Mouse (Mus musculus): ENCODE data around the gene Moap1. TPM values are rescaled to one million over a fixed set of nuclear protein-coding genes. Genes with fewer than 3 reads are reported as not detected.

The Moap1 gene
- total RNA-seq, 2 experiments from 2014 or later = 28.9 to 30.6 TPM

DNA sequence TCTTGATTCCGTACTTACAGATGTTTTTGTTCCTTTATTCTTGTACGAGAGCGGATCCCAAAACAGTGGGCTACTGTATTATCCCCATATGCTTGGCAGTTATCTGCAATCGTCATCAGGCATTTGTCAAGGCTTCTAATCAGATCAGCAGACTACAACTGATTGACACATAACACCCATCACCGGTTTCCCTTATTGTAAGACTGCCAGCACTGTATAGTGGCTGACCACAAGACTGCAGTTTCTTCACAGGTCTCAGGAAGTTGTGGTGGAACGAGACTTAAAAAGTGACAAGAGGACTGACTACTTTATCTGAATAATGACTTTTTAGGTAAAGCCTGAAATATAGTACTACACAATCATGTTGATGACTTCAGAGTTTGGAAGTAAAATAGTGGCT, 1.4 kb upstream of the Moap1 start:
- DNase-seq (ENCODE audit: low spot score in 2 of 2) = no peak

GRCm38 (mm10) chr12:102743036-102743588, 349 bp downstream of the Moap1 start:
- DNase-seq (ENCODE audit: low spot score in 2 of 2) = no peak
- intact Hi-C loops (cut with DNase I) = no loop called here

More for the DNA sequence above, 1.4 kb upstream of the Moap1 start:
- intact Hi-C loops (cut with DNase I) = no loop called here

- DNase-seq (ENCODE audit: low spot score in 2 of 2) = no peak
- intact Hi-C loops (cut with DNase I) = no loop called here
Measured at GRCm38 (mm10) chr12:102742056-102742455, 1.4 kb downstream of the Moap1 start.

- DNase-seq (ENCODE audit: low spot score in 2 of 2) = no peak
- intact Hi-C loops (cut with DNase I) = no loop called here
Measured at GRCm38 (mm10) chr12:102740285-102740684, 3.2 kb downstream of the Moap1 start.

- intact Hi-C loops (cut with DNase I) = no loop called here
- no peak for DNase-seq (ENCODE audit: low spot score in 2 of 2)
Measured at GRCm38 (mm10) chr12:102739096-102739495, 4.4 kb downstream of the Moap1 start.

GRCm38 (mm10) chr12:102733381-102733780, 10.1 kb downstream of the Moap1 start:
- intact Hi-C loops (cut with DNase I) = no loop called here
- DNase-seq (ENCODE audit: low spot score in 2 of 2) = no peak

DNA sequence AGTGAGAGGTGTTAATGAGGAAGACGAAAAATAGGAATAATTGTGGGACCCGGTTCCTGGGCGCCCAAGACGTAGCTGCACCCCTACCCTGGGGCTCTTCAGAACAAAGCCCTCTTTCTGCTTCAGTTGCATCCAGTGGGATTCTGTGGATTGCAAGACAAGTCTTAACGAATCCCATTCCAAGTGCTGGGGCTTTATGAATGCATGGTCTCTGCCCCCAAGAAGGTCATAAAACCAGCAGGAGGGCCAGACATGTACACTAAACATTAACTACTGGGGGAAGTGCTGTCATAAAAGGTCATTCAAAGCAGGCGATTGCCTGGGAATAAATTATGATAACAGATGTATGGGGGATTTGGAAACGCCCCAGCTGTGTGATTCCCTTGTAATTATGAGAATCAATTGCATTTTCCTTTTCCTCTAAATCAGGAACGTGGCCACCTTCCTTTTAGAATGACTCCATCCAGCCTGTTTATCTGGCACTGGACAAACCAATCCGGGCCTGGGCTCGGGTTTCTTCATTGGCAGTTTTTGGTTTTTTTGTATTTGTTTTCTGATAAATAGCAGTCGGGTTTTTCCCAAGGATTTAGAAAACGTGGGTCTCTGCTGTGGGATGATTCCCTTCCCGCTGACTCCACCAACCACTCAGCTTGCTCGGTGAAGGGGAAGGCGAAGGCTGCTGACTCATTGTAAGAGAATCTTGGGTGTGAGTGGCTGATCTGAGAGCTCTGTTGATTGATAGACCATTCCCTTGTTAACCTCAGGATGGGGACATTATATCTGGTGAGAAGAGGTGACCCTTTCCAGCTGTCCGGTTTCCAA, 12.5 kb downstream of the Moap1 start:
- no peak for DNase-seq (ENCODE audit: low spot score in 2 of 2)
- intact Hi-C loops (cut with DNase I) = no loop called here

- DNase-seq (ENCODE audit: low spot score in 2 of 2) = peak; percentile 61 to 68
- intact Hi-C loops (cut with DNase I) = no loop called here
Measured at GRCm38 (mm10) chr12:102729855-102730797, 13.3 kb downstream of the Moap1 start.

DNA sequence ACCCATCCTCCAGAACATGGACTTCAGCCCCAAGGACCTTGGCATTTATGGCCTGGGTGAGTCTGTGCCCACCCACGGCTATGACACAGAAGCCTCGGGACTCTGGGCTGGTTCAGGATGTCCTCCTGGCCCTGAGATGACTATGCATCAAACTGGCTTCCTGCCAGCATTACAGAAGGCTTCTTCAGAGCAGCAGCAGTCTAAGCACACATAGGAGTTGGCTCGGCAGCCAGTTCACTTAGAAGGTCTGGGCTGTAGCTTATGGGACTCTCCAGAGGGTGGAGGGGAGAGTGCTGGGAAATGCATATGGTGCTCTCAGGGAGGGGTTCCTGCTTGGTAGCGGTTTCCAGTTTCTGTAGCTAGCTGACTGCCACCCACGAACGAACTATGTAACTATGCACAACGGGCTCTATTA, 17.7 kb downstream of the Moap1 start:
- no peak for DNase-seq (ENCODE audit: low spot score in 2 of 2)
- intact Hi-C loops (cut with DNase I) = no loop called here

DNA sequence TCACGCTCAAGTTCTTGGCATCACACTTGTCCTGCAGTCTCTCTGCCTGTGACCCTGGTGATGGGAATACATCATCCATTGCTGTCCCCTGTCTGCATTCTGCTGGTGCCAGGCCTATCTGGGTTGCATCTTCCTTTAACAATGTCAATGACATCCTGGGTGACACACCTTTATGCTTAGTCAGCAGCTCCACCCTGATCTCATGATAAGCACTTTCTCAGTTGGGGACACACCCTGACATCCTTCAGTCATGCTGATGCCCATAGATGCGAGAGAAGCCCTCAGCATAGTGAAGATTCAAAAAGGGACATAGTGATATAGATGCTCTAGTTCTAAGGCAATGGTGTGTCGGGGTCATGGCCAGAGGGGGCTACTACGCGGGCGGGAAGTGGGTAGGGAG, 18.3 kb downstream of the Moap1 start:
- intact Hi-C loops (cut with DNase I) = no loop called here
- no peak for DNase-seq (ENCODE audit: low spot score in 2 of 2)

- DNase-seq (ENCODE audit: low spot score in 2 of 2) = no peak
- intact Hi-C loops (cut with DNase I) = no loop called here
Measured at GRCm38 (mm10) chr12:102723861-102724260, 19.6 kb downstream of the Moap1 start.

DNA sequence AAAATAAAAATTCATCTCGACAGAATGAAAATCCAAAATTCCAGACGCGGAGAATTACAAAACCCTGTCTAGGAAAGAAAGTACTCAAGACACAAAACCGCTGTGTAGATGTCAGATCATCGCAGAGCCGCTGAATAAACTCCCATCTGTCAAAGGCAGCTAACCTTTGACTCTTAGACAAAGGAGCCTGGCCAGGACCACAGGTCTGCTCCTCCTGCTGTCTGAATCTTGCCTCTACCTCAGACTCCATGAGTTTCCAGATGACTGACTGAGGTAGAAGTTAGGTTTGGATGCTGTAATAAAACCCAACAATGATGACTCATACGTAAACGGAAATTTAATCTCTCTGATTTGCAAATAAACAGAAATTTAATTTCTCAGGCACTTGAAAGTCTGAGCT, 20.5 kb downstream of the Moap1 start:
- intact Hi-C loops (cut with DNase I) = no loop called here
- no peak for DNase-seq (ENCODE audit: low spot score in 2 of 2)

DNA sequence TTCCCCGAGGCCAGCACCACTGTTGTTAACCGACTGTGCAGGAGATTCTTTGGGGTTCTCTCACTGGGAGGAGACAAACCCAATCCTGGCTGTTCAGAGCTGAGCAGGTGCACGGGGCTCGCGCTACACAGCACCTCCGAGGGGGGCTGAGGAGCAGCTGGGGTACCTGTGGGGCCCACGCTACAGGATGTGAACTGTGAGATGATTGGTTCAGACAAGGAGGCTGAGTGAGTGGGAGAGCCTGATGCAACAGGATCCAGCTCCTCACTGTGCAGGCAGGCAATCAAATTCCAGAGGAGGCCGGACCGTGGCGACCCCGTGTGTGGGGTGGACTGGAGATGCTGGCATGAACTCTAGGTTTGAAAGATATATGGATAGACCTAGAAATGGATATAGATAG, 21.0 kb downstream of the Moap1 start:
- DNase-seq (ENCODE audit: low spot score in 2 of 2) = no peak
- intact Hi-C loops (cut with DNase I) = no loop called here

- no peak for DNase-seq (ENCODE audit: low spot score in 2 of 2)
- intact Hi-C loops (cut with DNase I) = loop anchor here (1.0 kb wide), 1 partner anchor 140 kb away; no protein-coding TSS in a partner anchor
Measured at GRCm38 (mm10) chr12:102719552-102720315, 23.7 kb downstream of the Moap1 start.

DNA sequence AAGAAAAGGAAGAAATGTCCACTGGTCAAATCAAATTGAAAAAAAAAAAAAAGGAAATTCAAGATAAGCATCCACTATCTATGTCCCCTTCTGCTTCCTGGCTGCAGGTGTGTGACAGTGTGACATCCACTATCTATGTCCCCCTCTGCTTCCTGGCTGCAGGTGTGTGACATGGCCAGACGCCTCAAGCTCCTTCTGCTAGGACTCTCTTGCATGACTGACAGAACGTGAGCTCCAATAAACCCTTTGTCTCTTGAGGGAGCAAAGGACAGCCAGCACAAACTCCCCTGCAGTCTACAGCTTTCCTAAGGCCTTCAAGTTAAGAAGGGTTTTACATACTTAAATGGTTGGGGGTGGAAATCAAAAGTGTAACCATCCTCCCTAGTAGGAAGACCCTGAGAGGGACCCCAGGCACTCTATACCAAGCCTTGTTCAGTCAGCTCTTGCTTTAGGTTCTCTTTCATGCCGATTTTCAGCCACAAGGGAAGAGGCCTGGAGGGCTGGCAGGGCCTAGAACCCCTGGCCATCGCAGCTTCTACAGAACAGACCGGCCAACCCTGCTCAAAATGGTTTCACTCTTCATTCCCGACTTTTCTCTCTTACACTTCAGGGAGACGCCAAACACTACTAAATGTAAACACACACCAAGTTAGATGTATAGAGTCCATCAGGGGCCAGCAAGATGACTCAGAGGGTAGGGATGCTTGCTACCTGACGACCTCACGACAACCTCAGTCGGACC, 28.6 kb downstream of the Moap1 start:
- DNase-seq (ENCODE audit: low spot score in 2 of 2) = no peak

DNA sequence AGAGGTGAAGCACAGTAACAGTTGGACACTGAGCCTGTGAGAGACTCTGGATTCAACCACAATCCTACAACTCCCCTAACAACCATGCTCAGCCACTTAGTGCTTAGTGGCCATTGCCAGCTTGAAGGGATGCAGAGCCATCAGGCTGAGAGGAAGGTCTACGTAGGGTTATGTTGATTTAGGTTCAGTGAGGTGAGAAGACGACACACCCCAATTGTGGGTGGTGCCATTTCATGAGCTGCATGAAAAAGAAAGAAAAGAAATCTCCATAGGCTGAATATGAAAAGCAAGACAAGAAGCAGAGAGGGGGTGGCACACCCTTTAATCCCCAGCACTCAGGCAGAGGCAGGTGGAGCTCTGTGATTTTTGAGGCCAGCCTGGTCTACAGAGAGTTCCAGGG, 29.3 kb downstream of the Moap1 start:
- no peak for DNase-seq (ENCODE audit: low spot score in 2 of 2)
- intact Hi-C loops (cut with DNase I) = no loop called here

More for the DNA sequence above, 28.6 kb downstream of the Moap1 start:
- intact Hi-C loops (cut with DNase I) = no loop called here

DNA sequence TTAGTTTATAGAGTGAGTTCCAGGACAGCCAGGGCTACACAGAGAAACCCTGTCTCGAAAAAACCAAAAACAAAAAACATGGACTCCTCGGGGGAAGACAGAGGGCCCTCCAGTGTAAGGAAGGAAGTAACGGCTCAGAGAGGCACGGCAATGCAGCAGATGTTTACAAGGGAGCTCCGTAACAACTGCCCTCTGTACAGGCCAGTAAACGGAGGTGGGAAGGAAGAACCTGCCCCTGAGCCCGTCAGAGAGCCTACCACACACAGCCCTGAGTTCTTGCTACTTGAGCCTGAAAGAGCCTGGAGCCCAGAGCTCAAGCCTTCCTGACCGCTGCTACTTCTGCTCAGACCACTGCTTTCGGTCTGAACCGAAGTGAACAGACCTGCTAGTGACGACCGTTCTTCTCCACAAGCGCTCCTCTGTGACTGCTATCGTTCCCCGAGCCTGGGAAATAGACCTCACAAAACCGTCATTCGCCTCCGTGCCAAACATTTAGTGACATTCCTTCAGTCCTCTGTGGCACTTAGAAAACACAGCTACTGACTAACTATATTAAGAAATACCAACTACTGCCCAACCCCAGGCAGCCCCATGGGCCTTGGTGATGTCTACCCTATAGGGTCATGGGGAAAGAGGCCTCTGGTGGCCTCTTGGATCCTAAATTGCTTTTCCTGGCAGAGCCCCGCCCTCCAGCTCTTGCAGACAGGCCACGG, 30.2 kb downstream of the Moap1 start:
- DNase-seq (ENCODE audit: low spot score in 2 of 2) = no peak
- intact Hi-C loops (cut with DNase I) = no loop called here

DNA sequence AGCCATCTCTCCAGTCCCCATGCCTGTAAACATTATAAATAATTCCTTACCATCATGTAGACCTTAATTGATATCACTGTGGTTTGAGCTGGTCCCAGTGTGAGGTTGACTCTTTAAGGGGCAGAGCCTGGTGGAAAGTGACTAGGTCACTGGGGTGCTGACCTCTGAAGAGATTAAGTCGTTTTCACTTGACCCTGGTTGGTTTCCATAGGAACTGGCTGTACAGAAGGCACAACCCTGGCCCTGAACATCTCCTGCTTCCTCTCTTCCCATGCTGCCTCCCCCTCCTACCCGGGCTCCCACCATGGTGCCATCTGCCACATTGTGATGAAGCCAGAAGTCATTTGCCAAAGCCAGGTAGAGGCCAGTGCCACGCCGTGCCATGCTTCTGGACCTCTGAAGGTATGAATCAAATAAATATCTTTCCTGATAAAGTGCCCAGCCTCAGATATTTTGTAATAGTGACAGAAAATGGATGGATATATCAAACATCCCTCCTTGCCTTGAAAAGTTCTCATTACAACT, 32.5 kb downstream of the Moap1 start:
- DNase-seq (ENCODE audit: low spot score in 2 of 2) = no peak
- intact Hi-C loops (cut with DNase I) = no loop called here
